Mouse (Mus musculus) lung, embryonic 14.5 days (tissue): ENCODE data around the gene Zc3h6. TPM values are rescaled to one million over a fixed set of nuclear protein-coding genes. Genes with fewer than 3 reads are reported as not detected.

Source experiments
- ATAC-seq: fragments of 200-750 bp; cut with Nextera tagmentation; 2 replicates; pipeline ENCODE4 v1.8.0; 2017; ENCODE audit warnings: mild to moderate bottlenecking, moderate TSS enrichment, moderate library complexity; ENCODE audit not compliant: insufficient read depth
- DNase-seq: peaks from one replicate; pipeline ENCODE4 v3.0.0-alpha.2; 2015
- H3K27ac ChIP-seq: fragments of 300-500 bp; sonication (generic); 2 replicates; pipeline ENCODE4 v1.5.1; 2014; ENCODE audit warnings: low read depth, mild to moderate bottlenecking, moderate library complexity
- H3K27me3 ChIP-seq: fragments of 300-500 bp; sonication (generic); 2 replicates; pipeline ENCODE4 v1.6.1; 2014; ENCODE audit warnings: low read length, control low read depth; ENCODE audit not compliant: insufficient read depth
- H3K36me3 ChIP-seq: fragments of 300-500 bp; sonication (generic); 2 replicates; pipeline ENCODE4 v1.6.1; 2014; ENCODE audit warnings: control low read depth; ENCODE audit not compliant: insufficient read depth
- H3K4me1 ChIP-seq: fragments of 300-500 bp; sonication (generic); 2 replicates; pipeline ENCODE4 v1.6.1; 2014; ENCODE audit warnings: antibody characterized with exemption, control low read depth; ENCODE audit not compliant: insufficient read depth
- H3K4me2 ChIP-seq: fragments of 300-500 bp; sonication (generic); 2 replicates; pipeline ENCODE4 v1.6.1; 2014; ENCODE audit warnings: mild to moderate bottlenecking
- H3K4me3 ChIP-seq: fragments of 300-500 bp; sonication (generic); 2 replicates; pipeline ENCODE4 v1.5.1; 2014; ENCODE audit warnings: low read depth, low read length
- H3K9ac ChIP-seq: fragments of 300-500 bp; sonication (generic); 2 replicates; pipeline ENCODE4 v1.6.1; 2014
- H3K9me3 ChIP-seq: fragments of 300-500 bp; sonication (generic); 2 replicates; pipeline ENCODE4 v1.6.1; 2016; ENCODE audit warnings: low read depth, low read length, control low read depth
- CTCF ChIP-seq: IDR thresholded peaks from 2 replicates; pipeline ENCODE4 v1.5.1; 2016; ENCODE audit warnings: antibody characterized with exemption, low read depth
- WGBS: fragments of 180-500 bp; shearing (Covaris S2); extraction: QIAGEN DNeasy Blood & Tissue Kit; methylation state at CpG from one replicate; pipeline ENCODE4 v1.1.7; 2014; 5-methylcytosine and 5-hydroxymethylcytosine counted together
- polyA plus RNA-seq: library from polyadenylated mRNA; unstranded; fragments of >200 nt; fragmentation: Nextera tagmentation; extraction: Ambion mirVana; gene quantifications from 2 replicates; pipeline ENCODE4 v1.2.1, GENCODE M21; 2014

The Zc3h6 gene
- polyA plus RNA-seq, 1 experiment from 2014 or later, result 1.6 TPM

GRCm38 (mm10) chr2:128947962-128948588, 19.1 kb upstream of the Zc3h6 start:
- no peak overlapping the region for H3K4me3 ChIP-seq
- no peak overlapping the region for H3K9ac ChIP-seq
- H3K27ac ChIP-seq, result no peak overlapping the region
- no peaks in the 10 kb centered on the region for H3K9me3 ChIP-seq
- no peaks in the 10 kb centered on the region for H3K27me3 ChIP-seq
- peak; percentile 90 for DNase-seq
- 31% methylated on average over 6 of the region's 6 CpGs for WGBS
- no peaks in the 10 kb centered on the region for H3K36me3 ChIP-seq
- peak; percentile 87 for TF ChIP-seq CTCF
- no peak for ATAC-seq
- no peaks in the 10 kb centered on the region for H3K4me1 ChIP-seq
- no peak overlapping the region for H3K4me2 ChIP-seq

- Histone ChIP-seq H3K27ac (no peak overlapping the region), H3K4me3 (no peak overlapping the region), H3K9me3 (no peaks in the 10 kb centered on the region), H3K36me3 (no peaks in the 10 kb centered on the region), H3K27me3 (no peaks in the 10 kb centered on the region), H3K4me1 (no peaks in the 10 kb centered on the region), H3K9ac (no peak overlapping the region), H3K4me2 (no peak overlapping the region)
- no peak for ATAC-seq
- no peak for DNase-seq
- no peak for TF ChIP-seq CTCF
Measured at GRCm38 (mm10) chr2:128954186-128954585, 13.0 kb upstream of the Zc3h6 start.

- Histone ChIP-seq H3K9me3 (no peaks in the 10 kb centered on the region), H3K4me2 (peak overlapping the region; percentile 67), H3K27me3 (no peaks in the 10 kb centered on the region), H3K4me1 (peaks cover 5% of the 10 kb centered on the region), H3K27ac (peak overlapping the region; percentile 100), H3K9ac (peak overlapping the region; percentile 32; the same call in 1 of the 2 replicates), H3K4me3 (peak overlapping the region; percentile 89; the same call in 1 of the 2 replicates), H3K36me3 (no peaks in the 10 kb centered on the region)
- ATAC-seq, result no peak
- TF ChIP-seq CTCF, result no peak
- WGBS, result 44% methylated on average over 5 of the region's 5 CpGs
- DNase-seq, result peak; percentile 35
Measured at GRCm38 (mm10) chr2:128965505-128966105, 1.6 kb upstream of the Zc3h6 start.

- TF ChIP-seq CTCF, result no peak
- no peaks in the 10 kb centered on the region for H3K27me3 ChIP-seq
- peak overlapping the region; percentile 100 for H3K27ac ChIP-seq
- peak overlapping the region; percentile 100 for H3K9ac ChIP-seq
- peak overlapping the region; percentile 67 for H3K4me2 ChIP-seq
- peaks cover 5% of the 10 kb centered on the region for H3K4me1 ChIP-seq
- peak overlapping the region; percentile 89 for H3K4me3 ChIP-seq
- 12% methylated on average over 6 of the region's 6 CpGs for WGBS
- no peaks in the 10 kb centered on the region for H3K9me3 ChIP-seq
- no peaks in the 10 kb centered on the region for H3K36me3 ChIP-seq
- DNase-seq (peak; percentile 50), ATAC-seq (no peak)
Measured at GRCm38 (mm10) chr2:128966236-128966635, 966 bp upstream of the Zc3h6 start.

- Histone ChIP-seq H3K9me3 (no peaks in the 10 kb centered on the region), H3K4me2 (peak within 1 kb of the TSS; percentile 67), H3K4me1 (peaks cover 5% of the 10 kb centered on the region), H3K36me3 (no peaks in the 10 kb centered on the region), H3K9ac (peak within 1 kb of the TSS; percentile 100), H3K4me3 (peak within 1 kb of the TSS; percentile 89), H3K27me3 (no peaks in the 10 kb centered on the region), H3K27ac (peak within 1 kb of the TSS; percentile 100)
- under 1% methylated on average over 72 of the region's 80 CpGs for WGBS
- DNase-seq (peak; percentile 82), ATAC-seq (peak; percentile 85)
- no peak for TF ChIP-seq CTCF
Measured at GRCm38 (mm10) chr2:128967661-128968441, 649 bp downstream of the Zc3h6 start, which contains the start of gene Gm10762. Gene Gm10762, minus strand, starts transcription at chr2:128967725.

GRCm38 (mm10) chr2:128968475-128969083, 1.4 kb downstream of the Zc3h6 start:
- H3K9ac ChIP-seq, result peak overlapping the region; percentile 100
- DNase-seq, result no peak
- no peak for TF ChIP-seq CTCF

More at GRCm38 (mm10) chr2:128968475-128969083, 1.4 kb downstream of the Zc3h6 start:
- Histone ChIP-seq H3K4me1 (peaks cover 5% of the 10 kb centered on the region), H3K27ac (peak overlapping the region; percentile 100), H3K4me2 (peak overlapping the region; percentile 67), H3K9me3 (no peaks in the 10 kb centered on the region), H3K36me3 (no peaks in the 10 kb centered on the region), H3K4me3 (peak overlapping the region; percentile 89), H3K27me3 (no peaks in the 10 kb centered on the region)
- no peak for ATAC-seq
